Mouse (Mus musculus) liver, adult 2 months (tissue): ENCODE results near the gene Ube2d1.

Source experiments
- CTCF ChIP-seq: fragments of 200-500 bp; IDR thresholded peaks from 2 replicates; pipeline ENCODE4 v1.5.1; 2011; ENCODE audit warnings: low read depth, low read length, control low read depth
- POLR2A ChIP-seq: fragments of 200-500 bp; IDR thresholded peaks from 2 replicates; pipeline ENCODE4 v1.6.1; 2011; ENCODE audit warnings: low read length, control low read depth; ENCODE audit not compliant: insufficient read depth; ENCODE audit errors: extremely low read depth

GRCm38 (mm10) chr10:71300161-71300560 lies 15.1 kb upstream of the Ube2d1 start:
- TF ChIP-seq CTCF (no peak), POLR2A (no peak)
